Mouse (Mus musculus): ENCODE data around the gene Mtr.
"Not testable (repeated sequence)": the region's sequence is repeated elsewhere in the genome, so short reads cannot be mapped to it uniquely, and the experiment has no call there.

DNA sequence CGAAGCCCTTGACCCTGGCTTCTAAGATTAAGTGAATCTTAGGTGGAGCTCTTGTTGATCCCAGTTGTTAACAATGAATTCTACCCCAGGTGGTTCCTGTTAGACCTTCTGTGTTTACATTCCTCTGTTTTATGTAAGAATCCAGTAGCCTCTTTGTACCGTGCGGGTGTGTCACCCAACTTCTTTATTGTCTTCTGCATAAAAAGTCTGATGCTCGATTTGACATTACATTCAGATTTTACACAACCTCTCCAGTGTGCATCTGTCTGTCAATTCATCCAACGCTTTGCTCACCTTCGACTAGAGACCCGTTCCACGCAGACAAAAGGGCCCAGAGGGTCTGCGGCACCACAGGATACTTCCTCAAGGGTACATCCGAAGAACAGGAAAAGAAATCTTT lies 121.5 kb downstream of the Mtr start:
- not testable (repeated sequence) for TF ChIP-seq EP300 (IDR thresholded peaks at IDR 0.05; ENCODE audit: insufficient read depth, low read depth, low read length); CTCF (IDR thresholded peaks at IDR 0.05; ENCODE audit: low read depth, low read length); POLR2A (IDR thresholded peaks at IDR 0.05; ENCODE audit: insufficient read depth, low read length)

All from ES-Bruce4 (cell line).